Mouse (Mus musculus): ENCODE results near the gene Gm3045. TPM values are rescaled to one million over a fixed set of nuclear protein-coding genes. Genes with fewer than 3 reads are reported as not detected.
A peak's percentile ranks its signal among the peaks of the same experiment; 100 is the strongest.

Gm3045 gene
- polyA plus RNA-seq, 1 experiment from 2014 or later, result not detected

DNA sequence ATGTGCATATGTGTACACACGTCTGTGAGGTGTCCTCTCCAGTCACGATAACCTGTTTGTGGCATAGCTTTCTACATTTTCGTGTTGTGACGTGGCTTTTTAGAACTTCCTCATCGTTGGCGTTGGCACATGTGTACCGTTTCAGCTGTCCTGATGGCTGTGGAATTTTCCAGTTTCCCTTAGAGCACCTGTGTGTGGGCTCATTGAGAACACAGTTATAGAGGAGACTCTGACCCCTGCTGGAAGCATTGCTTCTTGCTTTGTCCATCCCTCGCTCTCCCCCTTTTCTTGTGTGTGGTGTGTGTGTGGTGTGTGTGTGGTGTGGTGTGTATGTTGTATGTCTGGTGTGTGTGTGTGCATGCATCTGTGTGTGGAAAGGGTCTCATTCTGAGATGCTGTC lies 23.6 kb downstream of the Gm3045 start:
- H3K27ac ChIP-seq (ENCODE audit: low read depth, low read length), result peak overlapping the region; percentile 2; the same call in 1 of the 2 replicates
- no peaks in the 10 kb centered on the region for H3K4me1 ChIP-seq (ENCODE audit: control insufficient read depth, insufficient read depth, low read length)
- no peak overlapping the region for H3K4me3 ChIP-seq (ENCODE audit: low read depth, low read length)
- no peaks in the 10 kb centered on the region for H3K9me3 ChIP-seq (ENCODE audit: control insufficient read depth, low read length)
- H3K9ac ChIP-seq (replicated peaks; ENCODE audit: low read depth, low read length), result no peak overlapping the region
- H3K4me2 ChIP-seq (ENCODE audit: low read depth, low read length), result no peak overlapping the region
- ATAC-seq (ENCODE audit: low read depth), result peak; percentile 36; the same call in 1 of the 2 replicates
- WGBS, result 82% methylated on average over 8 of the region's 8 CpGs
- H3K27me3 ChIP-seq (ENCODE audit: control insufficient read depth, insufficient read depth, low read length), result no peaks in the 10 kb centered on the region
- no peaks in the 10 kb centered on the region for H3K36me3 ChIP-seq (ENCODE audit: control insufficient read depth, insufficient read depth, low read length)

DNA sequence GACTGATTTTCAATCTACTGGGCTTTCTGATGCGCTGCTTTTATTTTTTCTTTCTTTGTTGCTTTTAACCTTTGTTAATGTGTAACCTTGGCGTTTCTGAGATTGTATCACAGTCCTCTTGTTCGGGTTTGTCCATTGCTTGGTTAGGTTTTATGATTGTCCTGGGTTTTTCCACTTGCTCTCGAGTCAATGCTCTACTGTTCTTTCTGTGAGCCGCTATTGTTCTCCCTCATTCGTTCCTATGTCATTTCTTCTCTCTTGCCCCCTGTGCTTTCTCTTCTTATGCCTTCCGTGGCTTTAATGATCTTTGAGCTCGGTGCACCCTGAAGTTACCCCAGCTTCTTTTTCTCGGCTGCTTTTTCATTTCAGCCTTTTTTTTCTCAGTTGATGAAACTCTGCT lies 31.6 kb downstream of the Gm3045 start:
- no peak overlapping the region for H3K4me2 ChIP-seq (ENCODE audit: low read depth, low read length)
- no peak for ATAC-seq (ENCODE audit: low read depth)

GRCm38 (mm10) chr13:56461460-56461859 lies 35.1 kb downstream of the Gm3045 start:
- no peak for ATAC-seq (ENCODE audit: low read depth)
- H3K4me3 ChIP-seq (ENCODE audit: low read depth, low read length), result no peak overlapping the region
- H3K4me2 ChIP-seq (ENCODE audit: low read depth, low read length), result no peak overlapping the region
- no peak overlapping the region for H3K9ac ChIP-seq (replicated peaks; ENCODE audit: low read depth, low read length)
- H3K27ac ChIP-seq (ENCODE audit: low read depth, low read length), result no peak overlapping the region
- no peaks in the 10 kb centered on the region for H3K4me1 ChIP-seq (ENCODE audit: control insufficient read depth, insufficient read depth, low read length)
- no peaks in the 10 kb centered on the region for H3K36me3 ChIP-seq (ENCODE audit: control insufficient read depth, insufficient read depth, low read length)
- H3K27me3 ChIP-seq (ENCODE audit: control insufficient read depth, insufficient read depth, low read length), result no peaks in the 10 kb centered on the region
- WGBS, result 89% methylated on average over 4 of the region's 4 CpGs
- no peaks in the 10 kb centered on the region for H3K9me3 ChIP-seq (ENCODE audit: control insufficient read depth, low read length)

More for the DNA sequence above, 31.6 kb downstream of the Gm3045 start:
- no peaks in the 10 kb centered on the region for H3K9me3 ChIP-seq (ENCODE audit: control insufficient read depth, low read length)
- H3K9ac ChIP-seq (replicated peaks; ENCODE audit: low read depth, low read length), result no peak overlapping the region
- H3K4me1 ChIP-seq (ENCODE audit: control insufficient read depth, insufficient read depth, low read length), result no peaks in the 10 kb centered on the region
- no peak overlapping the region for H3K27ac ChIP-seq (ENCODE audit: low read depth, low read length)
- no peaks in the 10 kb centered on the region for H3K27me3 ChIP-seq (ENCODE audit: control insufficient read depth, insufficient read depth, low read length)
- no peak overlapping the region for H3K4me3 ChIP-seq (ENCODE audit: low read depth, low read length)
- H3K36me3 ChIP-seq (ENCODE audit: control insufficient read depth, insufficient read depth, low read length), result no peaks in the 10 kb centered on the region
- 13% methylated on average over 9 of the region's 9 CpGs for WGBS

DNA sequence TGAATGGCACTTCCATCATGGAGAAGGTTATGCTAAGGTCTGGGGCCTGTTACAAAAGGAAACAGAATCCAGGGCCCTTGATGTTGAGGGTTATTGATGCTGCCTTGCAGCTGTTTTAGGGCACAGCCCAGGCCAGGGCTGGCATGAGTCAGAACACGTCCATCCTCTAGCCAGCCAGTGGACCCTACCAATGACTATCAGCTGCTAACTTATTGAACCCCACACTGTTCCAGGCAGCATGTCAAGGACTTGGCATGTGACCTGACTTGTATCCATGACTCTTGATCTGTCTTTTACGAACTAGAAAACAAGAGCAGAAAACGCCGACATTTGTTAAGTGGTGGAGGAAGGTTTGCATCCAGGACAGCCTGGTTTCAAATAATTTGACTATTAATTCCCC lies 36.4 kb downstream of the Gm3045 start:
- Histone ChIP-seq H3K9me3 (ENCODE audit: control insufficient read depth, low read length) (no peaks in the 10 kb centered on the region), H3K27me3 (ENCODE audit: control insufficient read depth, insufficient read depth, low read length) (no peaks in the 10 kb centered on the region), H3K4me2 (ENCODE audit: low read depth, low read length) (no peak overlapping the region), H3K9ac (replicated peaks; ENCODE audit: low read depth, low read length) (no peak overlapping the region), H3K4me1 (ENCODE audit: control insufficient read depth, insufficient read depth, low read length) (no peaks in the 10 kb centered on the region), H3K4me3 (ENCODE audit: low read depth, low read length) (no peak overlapping the region), H3K36me3 (ENCODE audit: control insufficient read depth, insufficient read depth, low read length) (no peaks in the 10 kb centered on the region), H3K27ac (ENCODE audit: low read depth, low read length) (no peak overlapping the region)
- 89% methylated on average over 4 of the region's 4 CpGs for WGBS
- no peak for ATAC-seq (ENCODE audit: low read depth)

DNA sequence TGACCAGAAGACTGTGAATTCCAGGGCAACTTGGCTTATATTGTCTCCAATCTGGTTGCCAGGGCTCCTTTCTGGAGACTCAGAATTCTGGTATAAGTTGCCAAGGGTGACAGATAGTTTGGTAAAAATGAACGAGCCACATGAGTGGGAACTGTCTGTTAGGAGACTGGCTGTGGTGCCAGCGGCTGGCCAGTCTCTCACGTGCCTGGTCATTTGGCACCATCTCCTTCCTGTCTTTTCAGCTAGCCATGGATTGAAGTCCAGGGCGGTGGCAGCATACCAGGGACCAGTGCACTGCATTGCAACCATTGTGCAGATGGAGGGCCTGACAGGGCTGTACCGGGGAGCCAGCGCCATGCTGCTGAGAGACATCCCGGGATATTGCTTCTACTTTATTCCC lies 36.9 kb downstream of the Gm3045 start:
- no peak for ATAC-seq (ENCODE audit: low read depth)
- Histone ChIP-seq H3K4me2 (ENCODE audit: low read depth, low read length) (no peak overlapping the region), H3K9me3 (ENCODE audit: control insufficient read depth, low read length) (no peaks in the 10 kb centered on the region), H3K27ac (ENCODE audit: low read depth, low read length) (no peak overlapping the region), H3K4me3 (ENCODE audit: low read depth, low read length) (no peak overlapping the region), H3K27me3 (ENCODE audit: control insufficient read depth, insufficient read depth, low read length) (no peaks in the 10 kb centered on the region), H3K9ac (replicated peaks; ENCODE audit: low read depth, low read length) (no peak overlapping the region), H3K4me1 (ENCODE audit: control insufficient read depth, insufficient read depth, low read length) (no peaks in the 10 kb centered on the region), H3K36me3 (ENCODE audit: control insufficient read depth, insufficient read depth, low read length) (no peaks in the 10 kb centered on the region)
- WGBS, result 84% methylated on average over 7 of the region's 7 CpGs

DNA sequence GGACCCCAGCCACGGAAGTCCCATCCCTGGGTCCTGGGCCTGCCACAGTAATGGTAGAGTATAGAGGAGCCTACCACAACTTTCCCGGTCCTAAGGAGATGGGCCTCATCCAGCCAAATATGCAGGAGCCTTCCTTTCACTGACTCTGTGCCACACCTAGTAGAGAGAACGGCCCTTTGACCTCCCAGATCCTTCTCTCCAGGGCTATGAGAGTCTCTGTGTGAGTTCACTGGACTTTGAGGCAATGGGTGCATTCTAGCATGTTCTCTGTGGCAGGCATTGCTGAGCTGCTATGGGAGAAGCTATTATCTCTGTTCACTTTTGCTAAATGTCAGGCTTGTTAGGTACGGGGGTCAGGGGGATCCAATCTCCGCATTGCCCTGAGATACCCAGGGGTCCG lies 37.4 kb downstream of the Gm3045 start:
- Histone ChIP-seq H3K4me1 (ENCODE audit: control insufficient read depth, insufficient read depth, low read length) (no peaks in the 10 kb centered on the region), H3K9ac (replicated peaks; ENCODE audit: low read depth, low read length) (no peak overlapping the region), H3K4me3 (ENCODE audit: low read depth, low read length) (no peak overlapping the region), H3K27ac (ENCODE audit: low read depth, low read length) (no peak overlapping the region), H3K27me3 (ENCODE audit: control insufficient read depth, insufficient read depth, low read length) (no peaks in the 10 kb centered on the region), H3K36me3 (ENCODE audit: control insufficient read depth, insufficient read depth, low read length) (no peaks in the 10 kb centered on the region), H3K9me3 (ENCODE audit: control insufficient read depth, low read length) (no peaks in the 10 kb centered on the region), H3K4me2 (ENCODE audit: low read depth, low read length) (no peak overlapping the region)
- no peak for ATAC-seq (ENCODE audit: low read depth)
- WGBS, result 70% methylated on average over 6 of the region's 6 CpGs

DNA sequence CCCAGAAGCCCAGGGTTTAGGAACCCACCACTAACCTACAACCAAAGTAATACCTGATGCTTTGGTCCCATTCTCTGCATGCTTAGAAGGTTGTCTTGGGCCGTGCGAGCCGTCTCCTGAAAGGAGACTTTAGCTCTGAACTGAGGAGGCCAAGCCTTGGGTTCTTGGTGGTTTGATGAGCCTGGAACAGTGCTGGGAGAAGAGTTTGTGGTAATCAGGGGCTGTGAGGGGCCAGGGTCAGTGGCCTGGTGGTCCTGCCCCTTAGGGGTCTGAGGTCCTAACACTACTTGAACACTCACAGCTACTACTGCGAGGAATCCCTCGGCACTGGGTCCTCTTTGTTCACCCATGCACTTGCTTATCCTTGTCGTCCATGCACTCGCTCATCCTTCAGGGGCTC lies 41.4 kb downstream of the Gm3045 start:
- no peak overlapping the region for H3K27ac ChIP-seq (ENCODE audit: low read depth, low read length)
- no peak overlapping the region for H3K9ac ChIP-seq (replicated peaks; ENCODE audit: low read depth, low read length)
- H3K4me3 ChIP-seq (ENCODE audit: low read depth, low read length), result no peak overlapping the region
- H3K4me1 ChIP-seq (ENCODE audit: control insufficient read depth, insufficient read depth, low read length), result no peaks in the 10 kb centered on the region
- no peaks in the 10 kb centered on the region for H3K36me3 ChIP-seq (ENCODE audit: control insufficient read depth, insufficient read depth, low read length)
- no peak for ATAC-seq (ENCODE audit: low read depth)
- H3K27me3 ChIP-seq (ENCODE audit: control insufficient read depth, insufficient read depth, low read length), result no peaks in the 10 kb centered on the region
- WGBS, result 95% methylated on average over 7 of the region's 7 CpGs
- H3K9me3 ChIP-seq (ENCODE audit: control insufficient read depth, low read length), result no peaks in the 10 kb centered on the region
- no peak overlapping the region for H3K4me2 ChIP-seq (ENCODE audit: low read depth, low read length)

DNA sequence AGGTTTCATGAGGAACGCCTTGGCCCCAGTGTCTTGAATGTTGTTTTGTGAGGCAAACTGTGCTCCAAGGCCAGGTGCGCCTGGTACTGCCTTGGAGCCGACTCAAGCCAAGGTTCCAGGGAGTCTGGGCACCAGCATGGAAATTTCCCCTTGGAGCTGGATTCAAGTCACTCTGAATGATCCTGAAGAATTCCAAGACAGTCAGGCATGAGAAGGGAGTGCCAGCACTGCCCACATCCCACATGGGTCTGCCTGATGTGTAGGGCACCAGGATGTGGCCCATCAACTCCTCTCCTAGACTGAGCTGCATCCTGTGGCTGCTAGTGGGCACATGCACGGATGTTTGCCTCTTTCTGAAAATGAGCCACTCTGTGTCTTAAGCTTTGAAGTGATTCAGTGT lies 42.1 kb downstream of the Gm3045 start:
- no peak for ATAC-seq (ENCODE audit: low read depth)
- WGBS, result 97% methylated on average over 4 of the region's 4 CpGs

GRCm38 (mm10) chr13:56471211-56471610 lies 44.8 kb downstream of the Gm3045 start:
- Histone ChIP-seq H3K4me3 (ENCODE audit: low read depth, low read length) (no peak overlapping the region), H3K4me2 (ENCODE audit: low read depth, low read length) (no peak overlapping the region), H3K4me1 (ENCODE audit: control insufficient read depth, insufficient read depth, low read length) (no peaks in the 10 kb centered on the region), H3K27me3 (ENCODE audit: control insufficient read depth, insufficient read depth, low read length) (no peaks in the 10 kb centered on the region), H3K36me3 (ENCODE audit: control insufficient read depth, insufficient read depth, low read length) (no peaks in the 10 kb centered on the region), H3K9me3 (ENCODE audit: control insufficient read depth, low read length) (no peaks in the 10 kb centered on the region), H3K27ac (ENCODE audit: low read depth, low read length) (no peak overlapping the region), H3K9ac (replicated peaks; ENCODE audit: low read depth, low read length) (no peak overlapping the region)
- WGBS, result 94% methylated on average over 6 of the region's 6 CpGs
- no peak for ATAC-seq (ENCODE audit: low read depth)

More for the DNA sequence above, 42.1 kb downstream of the Gm3045 start:
- Histone ChIP-seq H3K9ac (replicated peaks; ENCODE audit: low read depth, low read length) (no peak overlapping the region), H3K27me3 (ENCODE audit: control insufficient read depth, insufficient read depth, low read length) (no peaks in the 10 kb centered on the region), H3K36me3 (ENCODE audit: control insufficient read depth, insufficient read depth, low read length) (no peaks in the 10 kb centered on the region), H3K27ac (ENCODE audit: low read depth, low read length) (no peak overlapping the region), H3K4me3 (ENCODE audit: low read depth, low read length) (no peak overlapping the region), H3K4me1 (ENCODE audit: control insufficient read depth, insufficient read depth, low read length) (no peaks in the 10 kb centered on the region), H3K9me3 (ENCODE audit: control insufficient read depth, low read length) (no peaks in the 10 kb centered on the region), H3K4me2 (ENCODE audit: low read depth, low read length) (no peak overlapping the region)

DNA sequence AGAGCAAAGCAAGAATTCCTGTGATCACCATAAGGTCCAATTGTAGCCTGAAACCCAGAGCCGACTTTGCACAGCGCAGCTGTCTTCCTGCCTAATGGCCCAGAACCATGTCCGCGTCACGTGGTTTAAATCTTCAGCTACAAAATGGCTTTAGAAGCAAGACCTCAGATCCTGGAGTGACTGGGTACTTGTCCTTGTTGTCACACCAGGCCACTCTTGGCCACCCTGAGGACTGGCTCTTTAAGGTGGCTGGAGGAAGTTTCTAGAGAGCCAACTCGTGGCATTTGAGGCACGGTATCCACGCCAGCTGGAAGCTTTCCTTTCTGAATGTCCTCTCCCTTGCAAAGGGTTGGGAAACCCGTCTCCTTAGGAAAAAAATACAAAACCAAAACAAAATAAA lies 45.6 kb downstream of the Gm3045 start:
- H3K4me1 ChIP-seq (ENCODE audit: control insufficient read depth, insufficient read depth, low read length), result no peaks in the 10 kb centered on the region
- H3K27me3 ChIP-seq (ENCODE audit: control insufficient read depth, insufficient read depth, low read length), result no peaks in the 10 kb centered on the region
- no peak overlapping the region for H3K4me3 ChIP-seq (ENCODE audit: low read depth, low read length)
- no peak overlapping the region for H3K9ac ChIP-seq (replicated peaks; ENCODE audit: low read depth, low read length)
- no peak overlapping the region for H3K4me2 ChIP-seq (ENCODE audit: low read depth, low read length)
- H3K36me3 ChIP-seq (ENCODE audit: control insufficient read depth, insufficient read depth, low read length), result no peaks in the 10 kb centered on the region
- 72% methylated on average over 9 of the region's 9 CpGs for WGBS
- ATAC-seq (ENCODE audit: low read depth), result no peak
- no peak overlapping the region for H3K27ac ChIP-seq (ENCODE audit: low read depth, low read length)
- H3K9me3 ChIP-seq (ENCODE audit: control insufficient read depth, low read length), result no peaks in the 10 kb centered on the region
